Mouse (Mus musculus) lung, embryonic 15.5 days (tissue): ENCODE data around the gene Kcnab2. TPM values are rescaled to one million over a fixed set of nuclear protein-coding genes. Genes with fewer than 3 reads are reported as not detected.

Source experiments
- polyA plus RNA-seq: library from polyadenylated mRNA; unstranded; fragments of >200 nt; fragmentation: Nextera tagmentation; extraction: Ambion mirVana; gene quantifications from 2 replicates; pipeline ENCODE4 v1.2.1, GENCODE M21; 2015

Gene Kcnab2
- polyA plus RNA-seq, 1 experiment from 2014 or later: 7.3 TPM

Other genes with a start within 250 kb of the Kcnab2 start
- 14.9 and 15.2 TPM in 2 replicates for gene Gpr153, start 203.6 kb downstream of the Kcnab2 start, polyA plus RNA-seq
- gene Hes3, start 186.2 kb downstream of the Kcnab2 start, polyA plus RNA-seq: not detected in 2 replicates
- 25.2 and 26.0 TPM in 2 replicates for gene Icmt, start 180.6 kb downstream of the Kcnab2 start, polyA plus RNA-seq
- 2.9 and 3.3 TPM in 2 replicates for gene Rnf207, start 158.9 kb downstream of the Kcnab2 start, polyA plus RNA-seq
- 354 and 364 TPM in 2 replicates for gene Rpl22, start 152.1 kb downstream of the Kcnab2 start, polyA plus RNA-seq
- gene Chd5, start 139.2 kb downstream of the Kcnab2 start, polyA plus RNA-seq: 0.03 and 0.10 TPM in 2 replicates
- 3.2 and 3.3 TPM in 2 replicates for gene Nphp4, start 1.2 kb downstream of the Kcnab2 start, polyA plus RNA-seq